Mouse (Mus musculus): ENCODE data around the gene Ndufb3. TPM values are rescaled to one million over a fixed set of nuclear protein-coding genes. Genes with fewer than 3 reads are reported as not detected.

The Ndufb3 gene
- polyA plus RNA-seq, 1 experiment from 2014 or later: 157 TPM

- H3K9ac ChIP-seq (ENCODE audit: low read length): no peak overlapping the region
- no peak overlapping the region for H3K4me2 ChIP-seq
- H3K27me3 ChIP-seq (ENCODE audit: control insufficient read depth, insufficient read depth, low read length): no peaks in the 10 kb centered on the region
- H3K9me3 ChIP-seq (ENCODE audit: control insufficient read depth, low read length): no peaks in the 10 kb centered on the region; the same call in 1 of the 2 replicates
- H3K27ac ChIP-seq (ENCODE audit: low read depth, low read length): no peak overlapping the region
- WGBS: 87% methylated on average over 6 of the region's 6 CpGs
- DNase-seq (ENCODE audit: low spot score, missing footprints): peak; percentile 90
- H3K36me3 ChIP-seq (ENCODE audit: control insufficient read depth, insufficient read depth, low read length): no peaks in the 10 kb centered on the region
- no peak for ATAC-seq (ENCODE audit: low FRiP score)
- H3K4me3 ChIP-seq (ENCODE audit: low read depth, low read length): no peak overlapping the region
- no peaks in the 10 kb centered on the region for H3K4me1 ChIP-seq (ENCODE audit: control insufficient read depth, insufficient read depth, low read length)
Observed at GRCm38 (mm10) chr1:58613786-58614185, 27.6 kb downstream of the Ndufb3 start.

GRCm38 (mm10) chr1:58614424-58614823 lies 28.2 kb downstream of the Ndufb3 start:
- no peak for DNase-seq (ENCODE audit: low spot score, missing footprints)
- no peaks in the 10 kb centered on the region; the same call in 1 of the 2 replicates for H3K9me3 ChIP-seq (ENCODE audit: control insufficient read depth, low read length)
- no peaks in the 10 kb centered on the region for H3K4me1 ChIP-seq (ENCODE audit: control insufficient read depth, insufficient read depth, low read length)
- no peak for ATAC-seq (ENCODE audit: low FRiP score)
- no peak overlapping the region for H3K4me3 ChIP-seq (ENCODE audit: low read depth, low read length)
- no peak overlapping the region for H3K9ac ChIP-seq (ENCODE audit: low read length)
- H3K27me3 ChIP-seq (ENCODE audit: control insufficient read depth, insufficient read depth, low read length): no peaks in the 10 kb centered on the region
- 80% methylated on average over 3 of the region's 3 CpGs for WGBS
- H3K4me2 ChIP-seq: no peak overlapping the region
- no peaks in the 10 kb centered on the region for H3K36me3 ChIP-seq (ENCODE audit: control insufficient read depth, insufficient read depth, low read length)
- no peak overlapping the region for H3K27ac ChIP-seq (ENCODE audit: low read depth, low read length)

GRCm38 (mm10) chr1:58615146-58615545 lies 29.0 kb downstream of the Ndufb3 start:
- no peaks in the 10 kb centered on the region for H3K27me3 ChIP-seq (ENCODE audit: control insufficient read depth, insufficient read depth, low read length)
- 89% methylated on average over 4 of the region's 4 CpGs for WGBS
- no peaks in the 10 kb centered on the region; the same call in 1 of the 2 replicates for H3K9me3 ChIP-seq (ENCODE audit: control insufficient read depth, low read length)
- no peak overlapping the region for H3K4me2 ChIP-seq
- DNase-seq (ENCODE audit: low spot score, missing footprints): no peak
- H3K27ac ChIP-seq (ENCODE audit: low read depth, low read length): no peak overlapping the region
- H3K9ac ChIP-seq (ENCODE audit: low read length): no peak overlapping the region
- H3K4me3 ChIP-seq (ENCODE audit: low read depth, low read length): no peak overlapping the region
- no peak for ATAC-seq (ENCODE audit: low FRiP score)
- H3K36me3 ChIP-seq (ENCODE audit: control insufficient read depth, insufficient read depth, low read length): no peaks in the 10 kb centered on the region
- no peaks in the 10 kb centered on the region for H3K4me1 ChIP-seq (ENCODE audit: control insufficient read depth, insufficient read depth, low read length)

- ATAC-seq (ENCODE audit: low FRiP score): no peak
Observed at GRCm38 (mm10) chr1:58616176-58616575, 30.0 kb downstream of the Ndufb3 start.

GRCm38 (mm10) chr1:58617076-58617475 lies 30.9 kb downstream of the Ndufb3 start:
- DNase-seq (ENCODE audit: low spot score, missing footprints) (no peak), ATAC-seq (ENCODE audit: low FRiP score) (no peak)
- Histone ChIP-seq H3K27ac (ENCODE audit: low read depth, low read length) (no peak overlapping the region), H3K4me2 (no peak overlapping the region), H3K4me1 (ENCODE audit: control insufficient read depth, insufficient read depth, low read length) (no peaks in the 10 kb centered on the region), H3K27me3 (ENCODE audit: control insufficient read depth, insufficient read depth, low read length) (no peaks in the 10 kb centered on the region), H3K9ac (ENCODE audit: low read length) (no peak overlapping the region), H3K36me3 (ENCODE audit: control insufficient read depth, insufficient read depth, low read length) (no peaks in the 10 kb centered on the region), H3K9me3 (ENCODE audit: control insufficient read depth, low read length) (no peaks in the 10 kb centered on the region; the same call in 1 of the 2 replicates), H3K4me3 (ENCODE audit: low read depth, low read length) (no peak overlapping the region)
- 67% methylated on average over 5 of the region's 5 CpGs for WGBS

More at GRCm38 (mm10) chr1:58616176-58616575, 30.0 kb downstream of the Ndufb3 start:
- no peak overlapping the region for H3K4me2 ChIP-seq
- H3K36me3 ChIP-seq (ENCODE audit: control insufficient read depth, insufficient read depth, low read length): no peaks in the 10 kb centered on the region
- H3K27me3 ChIP-seq (ENCODE audit: control insufficient read depth, insufficient read depth, low read length): no peaks in the 10 kb centered on the region
- no peak overlapping the region for H3K4me3 ChIP-seq (ENCODE audit: low read depth, low read length)
- DNase-seq (ENCODE audit: low spot score, missing footprints): no peak
- 76% methylated on average over 3 of the region's 3 CpGs for WGBS
- no peaks in the 10 kb centered on the region for H3K4me1 ChIP-seq (ENCODE audit: control insufficient read depth, insufficient read depth, low read length)
- H3K9ac ChIP-seq (ENCODE audit: low read length): no peak overlapping the region
- no peaks in the 10 kb centered on the region; the same call in 1 of the 2 replicates for H3K9me3 ChIP-seq (ENCODE audit: control insufficient read depth, low read length)
- no peak overlapping the region for H3K27ac ChIP-seq (ENCODE audit: low read depth, low read length)

GRCm38 (mm10) chr1:58617978-58618668 lies 31.9 kb downstream of the Ndufb3 start:
- Histone ChIP-seq H3K36me3 (ENCODE audit: control insufficient read depth, insufficient read depth, low read length) (no peaks in the 10 kb centered on the region), H3K4me3 (ENCODE audit: low read depth, low read length) (no peak overlapping the region), H3K4me1 (ENCODE audit: control insufficient read depth, insufficient read depth, low read length) (no peaks in the 10 kb centered on the region), H3K4me2 (no peak overlapping the region), H3K9me3 (ENCODE audit: control insufficient read depth, low read length) (no peaks in the 10 kb centered on the region; the same call in 1 of the 2 replicates), H3K27me3 (ENCODE audit: control insufficient read depth, insufficient read depth, low read length) (no peaks in the 10 kb centered on the region), H3K27ac (ENCODE audit: low read depth, low read length) (no peak overlapping the region), H3K9ac (ENCODE audit: low read length) (no peak overlapping the region)
- DNase-seq (ENCODE audit: low spot score, missing footprints) (no peak), ATAC-seq (ENCODE audit: low FRiP score) (no peak)
- 84% methylated on average over 6 of the region's 6 CpGs for WGBS

- 86% methylated on average over 2 of the region's 2 CpGs for WGBS
- DNase-seq (ENCODE audit: low spot score, missing footprints): no peak
- Histone ChIP-seq H3K4me1 (ENCODE audit: control insufficient read depth, insufficient read depth, low read length) (no peaks in the 10 kb centered on the region), H3K36me3 (ENCODE audit: control insufficient read depth, insufficient read depth, low read length) (no peaks in the 10 kb centered on the region), H3K27me3 (ENCODE audit: control insufficient read depth, insufficient read depth, low read length) (no peaks in the 10 kb centered on the region), H3K4me2 (no peak overlapping the region), H3K4me3 (ENCODE audit: low read depth, low read length) (no peak overlapping the region), H3K9me3 (ENCODE audit: control insufficient read depth, low read length) (no peaks in the 10 kb centered on the region; the same call in 1 of the 2 replicates), H3K27ac (ENCODE audit: low read depth, low read length) (no peak overlapping the region), H3K9ac (ENCODE audit: low read length) (no peak overlapping the region)
- no peak for ATAC-seq (ENCODE audit: low FRiP score)
Observed at GRCm38 (mm10) chr1:58618766-58619165, 32.6 kb downstream of the Ndufb3 start.

- no peaks in the 10 kb centered on the region for H3K36me3 ChIP-seq (ENCODE audit: control insufficient read depth, insufficient read depth, low read length)
- no peak for DNase-seq (ENCODE audit: low spot score, missing footprints)
- H3K9ac ChIP-seq (ENCODE audit: low read length): no peak overlapping the region
- ATAC-seq (ENCODE audit: low FRiP score): no peak
- 81% methylated on average over 3 of the region's 3 CpGs for WGBS
- no peaks in the 10 kb centered on the region for H3K27me3 ChIP-seq (ENCODE audit: control insufficient read depth, insufficient read depth, low read length)
- no peak overlapping the region for H3K27ac ChIP-seq (ENCODE audit: low read depth, low read length)
- no peak overlapping the region for H3K4me2 ChIP-seq
- H3K9me3 ChIP-seq (ENCODE audit: control insufficient read depth, low read length): no peaks in the 10 kb centered on the region; the same call in 1 of the 2 replicates
- no peaks in the 10 kb centered on the region for H3K4me1 ChIP-seq (ENCODE audit: control insufficient read depth, insufficient read depth, low read length)
- no peak overlapping the region for H3K4me3 ChIP-seq (ENCODE audit: low read depth, low read length)
Observed at GRCm38 (mm10) chr1:58621251-58621650, 35.1 kb downstream of the Ndufb3 start.

GRCm38 (mm10) chr1:58621996-58622748 lies 36.0 kb downstream of the Ndufb3 start:
- no peak overlapping the region for H3K27ac ChIP-seq (ENCODE audit: low read depth, low read length)
- no peaks in the 10 kb centered on the region for H3K36me3 ChIP-seq (ENCODE audit: control insufficient read depth, insufficient read depth, low read length)
- no peaks in the 10 kb centered on the region; the same call in 1 of the 2 replicates for H3K9me3 ChIP-seq (ENCODE audit: control insufficient read depth, low read length)
- DNase-seq (ENCODE audit: low spot score, missing footprints): no peak
- no peaks in the 10 kb centered on the region for H3K27me3 ChIP-seq (ENCODE audit: control insufficient read depth, insufficient read depth, low read length)
- H3K4me3 ChIP-seq (ENCODE audit: low read depth, low read length): no peak overlapping the region
- ATAC-seq (ENCODE audit: low FRiP score): no peak
- no peak overlapping the region for H3K4me2 ChIP-seq
- H3K4me1 ChIP-seq (ENCODE audit: control insufficient read depth, insufficient read depth, low read length): no peaks in the 10 kb centered on the region
- 81% methylated on average over 7 of the region's 7 CpGs for WGBS
- no peak overlapping the region for H3K9ac ChIP-seq (ENCODE audit: low read length)
